Mouse (Mus musculus) embryonic facial prominence, embryonic 12.5 days (tissue): ENCODE results near the gene Rrp8. TPM values are rescaled to one million over a fixed set of nuclear protein-coding genes. Genes with fewer than 3 reads are reported as not detected.

Source experiments
- ATAC-seq: fragments of 200-750 bp; cut with Nextera tagmentation; 2 replicates; pipeline ENCODE4 v1.8.0; 2017; ENCODE audit not compliant: insufficient number of reproducible peaks, insufficient read depth, low FRiP score, low TSS enrichment
- H3K27ac ChIP-seq: fragments of 300-500 bp; sonication (generic); 2 replicates; pipeline ENCODE4 v1.5.1; 2016; ENCODE audit warnings: mild to moderate bottlenecking
- H3K27me3 ChIP-seq: fragments of 300-500 bp; sonication (generic); 2 replicates; pipeline ENCODE4 v1.6.1; 2016; ENCODE audit warnings: mild to moderate bottlenecking, moderate library complexity
- H3K36me3 ChIP-seq: fragments of 300-500 bp; sonication (generic); 2 replicates; pipeline ENCODE4 v1.6.1; 2016; ENCODE audit warnings: mild to moderate bottlenecking
- H3K4me1 ChIP-seq: fragments of 300-500 bp; sonication (generic); 2 replicates; pipeline ENCODE4 v1.6.1; 2016
- H3K4me2 ChIP-seq: fragments of 300-500 bp; sonication (generic); replicated peaks from 2 replicates; pipeline ENCODE4 v1.6.1; 2016; ENCODE audit warnings: mild to moderate bottlenecking, moderate library complexity
- H3K4me3 ChIP-seq: fragments of 300-500 bp; sonication (generic); 2 replicates; pipeline ENCODE4 v1.5.1; 2016; ENCODE audit warnings: mild to moderate bottlenecking
- H3K9ac ChIP-seq: fragments of 300-500 bp; sonication (generic); 2 replicates; pipeline ENCODE4 v1.6.1; 2016; ENCODE audit warnings: mild to moderate bottlenecking, moderate library complexity
- H3K9me3 ChIP-seq: fragments of 300-500 bp; sonication (generic); 2 replicates; pipeline ENCODE4 v1.6.1; 2016; ENCODE audit warnings: mild to moderate bottlenecking, moderate library complexity
- WGBS: fragments of 180-500 bp; shearing (Covaris S2); methylation state at CpG from one replicate; pipeline ENCODE4 v1.1.7; 2016; 5-methylcytosine and 5-hydroxymethylcytosine counted together
- polyA plus RNA-seq: library from polyadenylated mRNA; unstranded; fragments of >200 nt; fragmentation: Nextera tagmentation; extraction: Ambion mirVana; gene quantifications from 2 replicates; pipeline ENCODE4 v1.2.1, GENCODE M21; 2016

Gene Rrp8
- 43.3 and 46.1 TPM in 2 replicates for polyA plus RNA-seq

DNA sequence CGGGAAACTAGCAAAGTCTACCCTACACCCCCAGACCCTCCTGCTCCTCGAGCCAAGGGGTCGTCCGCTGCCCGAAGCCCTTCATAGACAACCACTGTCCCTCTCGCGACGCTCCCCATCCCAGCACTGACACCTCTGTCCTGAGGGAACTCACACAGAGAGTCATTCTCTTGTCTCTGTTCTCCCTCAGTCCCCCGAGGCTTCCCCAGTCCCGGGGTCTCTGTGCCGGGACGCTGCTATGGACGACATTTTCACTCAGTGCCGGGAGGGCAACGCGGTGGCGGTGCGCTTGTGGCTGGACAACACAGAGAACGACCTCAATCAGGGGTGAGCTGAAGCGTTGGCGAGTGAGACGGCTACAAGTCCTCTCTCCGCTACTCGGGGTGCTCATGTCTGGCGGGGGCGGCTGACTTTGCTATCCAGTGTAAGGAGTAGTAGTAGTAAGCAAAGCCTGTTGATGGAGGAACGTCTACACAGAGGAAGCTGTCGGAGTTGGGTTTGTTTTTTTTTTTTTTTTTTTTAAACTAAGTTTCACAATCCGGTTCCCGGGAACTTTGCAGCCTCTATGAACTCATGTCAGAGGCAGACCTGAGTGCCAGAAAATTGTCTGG, at the start of gene Rrp8:
Rrp8 (minus strand) TSS at position 475 of the 611 bp plus-strand sequence.
- Histone ChIP-seq H3K27ac (peak within 1 kb of the TSS; percentile 86), H3K4me3 (peak within 1 kb of the TSS; percentile 66), H3K4me2 (peak within 1 kb of the TSS; percentile 70), H3K4me1 (peaks cover 24% of the 10 kb centered on the region), H3K9me3 (no peaks in the 10 kb centered on the region), H3K9ac (peak within 1 kb of the TSS; percentile 91), H3K36me3 (peaks cover 47% of the 10 kb centered on the region), H3K27me3 (no peaks in the 10 kb centered on the region)
- under 1% methylated on average over 30 of the region's 30 CpGs for WGBS
- peak; percentile 9; the same call in 1 of the 2 replicates for ATAC-seq

- 1% methylated on average over 20 of the region's 20 CpGs for WGBS
- ATAC-seq, result peak; percentile 71
- Histone ChIP-seq H3K27ac (peak overlapping the region; percentile 90), H3K36me3 (peaks cover 18% of the 10 kb centered on the region), H3K4me3 (peak overlapping the region; percentile 72), H3K4me1 (peaks cover 42% of the 10 kb centered on the region), H3K9me3 (no peaks in the 10 kb centered on the region), H3K9ac (peak overlapping the region; percentile 90), H3K4me2 (peak overlapping the region; percentile 89), H3K27me3 (no peaks in the 10 kb centered on the region)
Observed at GRCm38 (mm10) chr7:105786506-105787284, 49.5 kb upstream of the Rrp8 start.

GRCm38 (mm10) chr7:105784556-105784955, 47.4 kb upstream of the Rrp8 start:
- Histone ChIP-seq H3K36me3 (peaks cover 38% of the 10 kb centered on the region), H3K4me2 (peak overlapping the region; percentile 89)
- WGBS, result 14% methylated on average over 4 of the region's 4 CpGs

GRCm38 (mm10) chr7:105783861-105784260, 46.7 kb upstream of the Rrp8 start:
- Histone ChIP-seq H3K9me3 (no peaks in the 10 kb centered on the region), H3K9ac (0 out of 2 replicates have a peak overlapping the region, but pooled peaks have one; percentile 20), H3K27ac (no peak overlapping the region), H3K36me3 (peaks cover 38% of the 10 kb centered on the region), H3K4me3 (peak overlapping the region; percentile 15; the same call in 1 of the 2 replicates), H3K4me2 (peak overlapping the region; percentile 89; the same call in 1 of the 2 replicates), H3K27me3 (no peaks in the 10 kb centered on the region), H3K4me1 (peaks cover 51% of the 10 kb centered on the region)
- no peak for ATAC-seq
- WGBS, result 25% methylated on average over 4 of the region's 4 CpGs

More at GRCm38 (mm10) chr7:105784556-105784955, 47.4 kb upstream of the Rrp8 start:
- Histone ChIP-seq H3K4me3 (peak overlapping the region; percentile 15), H3K27ac (no peak overlapping the region), H3K9ac (peak overlapping the region; percentile 20; the same call in 1 of the 2 replicates), H3K4me1 (peaks cover 44% of the 10 kb centered on the region), H3K27me3 (no peaks in the 10 kb centered on the region), H3K9me3 (no peaks in the 10 kb centered on the region)
- no peak for ATAC-seq

DNA sequence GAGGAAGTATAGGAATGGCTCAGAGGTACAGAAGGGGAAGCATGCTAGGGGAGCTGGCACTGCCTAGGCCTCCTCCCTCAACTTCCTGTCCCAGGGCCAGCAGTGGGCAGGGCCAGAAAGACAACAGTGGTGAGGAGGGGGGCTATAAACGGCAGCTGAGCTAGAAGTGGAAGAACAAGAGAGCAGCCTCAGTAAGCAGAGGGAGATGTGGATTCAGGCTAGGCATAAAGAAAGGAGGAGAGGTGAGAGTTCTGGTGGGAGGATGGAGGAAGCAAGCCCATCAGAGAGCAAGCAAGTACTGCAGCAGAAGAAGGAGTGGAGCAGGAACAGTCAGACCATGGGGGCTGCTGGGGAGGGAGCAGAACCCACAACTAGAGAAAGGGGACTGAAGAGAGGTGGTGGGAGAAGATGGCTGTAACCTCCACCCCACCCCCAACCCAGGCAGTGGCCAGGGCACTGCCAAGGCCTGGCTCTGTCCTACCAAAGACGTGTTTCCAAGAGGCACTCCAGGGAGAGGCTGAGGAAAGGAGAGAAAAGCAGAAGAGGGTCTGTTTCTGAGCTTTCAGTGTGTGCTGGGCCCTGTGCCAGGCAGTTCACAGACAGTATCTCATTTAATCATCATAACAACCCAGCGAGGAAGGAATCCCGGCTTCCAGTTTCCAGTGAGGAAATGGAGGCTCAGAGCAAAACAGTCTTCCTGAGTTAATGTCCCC, 41.5 kb upstream of the Rrp8 start:
- ATAC-seq, result peak; percentile 90
- Histone ChIP-seq H3K9me3 (no peaks in the 10 kb centered on the region), H3K36me3 (peaks cover 49% of the 10 kb centered on the region), H3K4me1 (peaks cover 54% of the 10 kb centered on the region), H3K4me2 (peak overlapping the region; percentile 65), H3K4me3 (peak overlapping the region; percentile 40), H3K9ac (peak overlapping the region; percentile 49), H3K27ac (peak overlapping the region; percentile 99), H3K27me3 (no peaks in the 10 kb centered on the region)
- WGBS, result 10% methylated on average over 4 of the region's 4 CpGs

GRCm38 (mm10) chr7:105777797-105778552, 40.8 kb upstream of the Rrp8 start:
- peak; percentile 91 for ATAC-seq
- Histone ChIP-seq H3K9me3 (no peaks in the 10 kb centered on the region), H3K4me2 (peak overlapping the region; percentile 65), H3K27me3 (no peaks in the 10 kb centered on the region), H3K36me3 (peaks cover 47% of the 10 kb centered on the region), H3K9ac (peak overlapping the region; percentile 53), H3K27ac (peak overlapping the region; percentile 99), H3K4me1 (peaks cover 47% of the 10 kb centered on the region), H3K4me3 (peak overlapping the region; percentile 40)
- 31% methylated on average over 13 of the region's 13 CpGs for WGBS

- peak overlapping the region; percentile 40 for H3K4me3 ChIP-seq
- no peaks in the 10 kb centered on the region for H3K27me3 ChIP-seq
- peaks cover 45% of the 10 kb centered on the region for H3K4me1 ChIP-seq
- WGBS, result 72% methylated on average over 1 of the region's 1 CpGs
- no peak for ATAC-seq
- no peaks in the 10 kb centered on the region for H3K9me3 ChIP-seq
- H3K36me3 ChIP-seq, result peaks cover 47% of the 10 kb centered on the region
- peak overlapping the region; percentile 99 for H3K27ac ChIP-seq
- peak overlapping the region; percentile 65 for H3K4me2 ChIP-seq
- peak overlapping the region; percentile 53; the same call in 1 of the 2 replicates for H3K9ac ChIP-seq
Observed at GRCm38 (mm10) chr7:105777316-105777715, 40.1 kb upstream of the Rrp8 start.

DNA sequence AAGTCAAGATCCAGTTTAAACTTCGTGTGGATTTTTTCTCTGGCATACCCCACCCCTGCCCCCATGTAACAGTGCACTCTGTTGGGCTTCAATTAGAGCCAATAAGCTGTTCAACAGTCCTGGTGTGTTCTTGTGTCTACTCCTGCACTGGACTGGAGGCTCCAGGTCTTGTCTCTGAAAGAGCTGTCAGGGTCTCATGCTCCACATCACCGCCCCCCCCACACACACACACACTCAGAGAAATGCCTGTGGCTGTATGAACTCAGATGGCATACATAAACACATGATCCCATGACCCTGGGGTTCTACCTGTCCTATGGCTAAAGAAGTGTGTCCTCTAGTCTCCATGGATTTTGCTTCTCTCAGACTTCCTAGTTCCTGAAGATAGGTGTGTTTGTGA, 38.8 kb upstream of the Rrp8 start:
- H3K4me2 ChIP-seq, result no peak overlapping the region
- WGBS, result 80% methylated on average over 2 of the region's 2 CpGs
- H3K36me3 ChIP-seq, result peaks cover 48% of the 10 kb centered on the region
- no peaks in the 10 kb centered on the region for H3K9me3 ChIP-seq
- H3K27ac ChIP-seq, result no peak overlapping the region
- peaks cover 45% of the 10 kb centered on the region for H3K4me1 ChIP-seq
- H3K27me3 ChIP-seq, result no peaks in the 10 kb centered on the region
- no peak overlapping the region for H3K4me3 ChIP-seq
- no peak overlapping the region for H3K9ac ChIP-seq
- ATAC-seq, result no peak

- no peak overlapping the region for H3K4me3 ChIP-seq
- H3K27ac ChIP-seq, result no peak overlapping the region
- peaks cover 44% of the 10 kb centered on the region for H3K4me1 ChIP-seq
- H3K4me2 ChIP-seq, result no peak overlapping the region
- no peak for ATAC-seq
- H3K9ac ChIP-seq, result no peak overlapping the region
- 58% methylated on average over 8 of the region's 8 CpGs for WGBS
- no peaks in the 10 kb centered on the region for H3K9me3 ChIP-seq
- H3K36me3 ChIP-seq, result peaks cover 46% of the 10 kb centered on the region
- H3K27me3 ChIP-seq, result no peaks in the 10 kb centered on the region
Observed at GRCm38 (mm10) chr7:105774661-105775060, 37.5 kb upstream of the Rrp8 start.

GRCm38 (mm10) chr7:105773041-105773440, 35.9 kb upstream of the Rrp8 start:
- WGBS, result 84% methylated on average over 5 of the region's 5 CpGs
- H3K9ac ChIP-seq, result no peak overlapping the region
- H3K9me3 ChIP-seq, result no peaks in the 10 kb centered on the region
- peaks cover 49% of the 10 kb centered on the region for H3K36me3 ChIP-seq
- H3K4me3 ChIP-seq, result no peak overlapping the region
- H3K27ac ChIP-seq, result no peak overlapping the region
- no peak overlapping the region for H3K4me2 ChIP-seq
- peaks cover 38% of the 10 kb centered on the region for H3K4me1 ChIP-seq
- no peaks in the 10 kb centered on the region for H3K27me3 ChIP-seq
- ATAC-seq, result no peak

GRCm38 (mm10) chr7:105772331-105772730, 35.1 kb upstream of the Rrp8 start:
- peaks cover 55% of the 10 kb centered on the region for H3K36me3 ChIP-seq
- H3K4me1 ChIP-seq, result peaks cover 38% of the 10 kb centered on the region
- no peak for ATAC-seq
- no peak overlapping the region for H3K9ac ChIP-seq
- H3K27ac ChIP-seq, result no peak overlapping the region
- H3K4me2 ChIP-seq, result no peak overlapping the region
- no peak overlapping the region for H3K4me3 ChIP-seq
- 95% methylated on average over 15 of the region's 15 CpGs for WGBS
- no peaks in the 10 kb centered on the region for H3K27me3 ChIP-seq
- H3K9me3 ChIP-seq, result no peaks in the 10 kb centered on the region
